ENCODE assay signal across 31 mouse cellular contexts in the genomic region with DNA sequence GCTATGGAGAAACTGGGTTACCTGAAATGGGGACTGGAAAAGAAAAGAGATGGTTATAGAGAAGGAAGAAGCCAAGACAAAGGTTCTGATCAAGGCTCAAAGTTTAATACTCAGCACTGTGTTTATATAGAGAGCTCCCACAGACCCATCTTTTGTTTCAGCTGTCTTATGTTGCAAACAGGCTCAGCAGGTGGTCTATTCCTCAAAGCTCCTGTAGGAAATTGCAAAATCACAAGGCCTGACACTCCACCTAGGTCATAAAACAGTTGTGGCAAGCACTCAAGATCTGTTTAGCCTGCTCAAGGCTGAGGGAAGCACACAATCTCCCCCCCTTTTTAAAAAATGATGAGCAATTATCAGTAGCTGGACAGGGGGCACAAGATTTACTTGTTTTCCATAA.
"Had no signal": no experiment of that assay in that cellular context is flagged by ENCODE, and none has a peak within 500 bp of the region (broad histone marks: within the 10 kb centered on the region; RNA-seq: fewer than 3 reads in every experiment).

No protein-coding gene starts in this region.

- H3K9me3 ChIP-seq: limb, embryonic 10.5 days; liver, embryonic 15.5 days; lung, embryonic 15.5 days had no signal

- H3K27ac ChIP-seq: limb, embryonic 10.5 days; limb, embryonic 12.5 days; limb, embryonic 13.5 days; limb, embryonic 15.5 days; liver, embryonic 12.5 days; liver, embryonic 13.5 days; liver, embryonic 14.5 days; liver, embryonic 15.5 days; lung, embryonic 15.5 days; macrophage; midbrain, embryonic 10.5 days; midbrain, embryonic 12.5 days; midbrain, embryonic 13.5 days; neural tube, embryonic 12.5 days had no signal

- DNase-seq: left cerebral cortex, postnatal 4 days; liver; liver, embryonic 13.5 days; liver, postnatal 0 days; lung, adult 18-20 months; lung, adult 2 months; lung, embryonic 14.5 days; lung, postnatal 10 days; lung, postnatal 14 days; lung, postnatal 36 days; lung, postnatal 4 days; midbrain, embryonic 14.5 days had no signal

- ATAC-seq: liver, embryonic 12.5 days; liver, postnatal 0 days; lung, postnatal 0 days; midbrain, embryonic 13.5 days; midbrain, embryonic 16.5 days had no signal

- H3K9ac ChIP-seq: limb, embryonic 12.5 days; limb, embryonic 13.5 days; limb, embryonic 15.5 days; liver, embryonic 12.5 days; liver, embryonic 13.5 days; liver, embryonic 14.5 days; liver, embryonic 15.5 days; liver, postnatal 0 days; lung, embryonic 14.5 days; lung, embryonic 15.5 days; midbrain, embryonic 12.5 days; midbrain, embryonic 13.5 days; neural tube, embryonic 12.5 days had no signal

- H3K36me3 ChIP-seq: limb, embryonic 10.5 days; limb, embryonic 12.5 days; limb, embryonic 13.5 days; limb, embryonic 15.5 days; liver, embryonic 12.5 days; liver, embryonic 13.5 days; liver, embryonic 15.5 days; lung, embryonic 15.5 days; midbrain, embryonic 12.5 days; midbrain, embryonic 13.5 days; neural tube, embryonic 12.5 days had no signal

- H3K4me3 ChIP-seq: limb, embryonic 10.5 days; limb, embryonic 12.5 days; limb, embryonic 13.5 days; limb, embryonic 15.5 days; liver, embryonic 12.5 days; liver, embryonic 13.5 days; liver, embryonic 15.5 days; lung, embryonic 15.5 days; megakaryocyte, embryonic 14.5 days; midbrain, embryonic 10.5 days; midbrain, embryonic 12.5 days; midbrain, embryonic 13.5 days; myocyte; neural tube, embryonic 12.5 days had no signal

- H3K4me2 ChIP-seq: limb, embryonic 12.5 days; limb, embryonic 13.5 days; limb, embryonic 15.5 days; liver, embryonic 11.5 days; liver, embryonic 12.5 days; liver, embryonic 13.5 days; liver, embryonic 15.5 days; lung, embryonic 14.5 days; lung, embryonic 15.5 days; midbrain, embryonic 11.5 days; midbrain, embryonic 12.5 days; midbrain, embryonic 13.5 days; neural tube, embryonic 12.5 days had no signal

- H3K27me3 ChIP-seq: limb, embryonic 12.5 days; limb, embryonic 13.5 days; limb, embryonic 15.5 days; liver, embryonic 12.5 days; liver, embryonic 13.5 days; liver, embryonic 15.5 days; lung, embryonic 15.5 days; megakaryocyte, embryonic 14.5 days; midbrain, embryonic 13.5 days; neural tube, embryonic 12.5 days had no signal

- H3K4me1 ChIP-seq: limb, embryonic 10.5 days; limb, embryonic 12.5 days; limb, embryonic 13.5 days; limb, embryonic 15.5 days; liver, embryonic 12.5 days; liver, embryonic 13.5 days; liver, embryonic 15.5 days; lung, embryonic 15.5 days; midbrain, embryonic 12.5 days; midbrain, embryonic 13.5 days; neural tube, embryonic 12.5 days had no signal
